Mouse (Mus musculus) lung, adult 2 months (tissue): Measurements from ENCODE around the gene Usp35. TPM values are rescaled to one million over a fixed set of nuclear protein-coding genes. Genes with fewer than 3 reads are reported as not detected.
A peak's percentile ranks its signal among the peaks of the same experiment; 100 is the strongest.

Experiments used
- DNase-seq: peaks from one replicate; pipeline ENCODE4 v3.0.0; 2022
- H3K4me1 ChIP-seq: fragments of 200-500 bp; 2 replicates; pipeline ENCODE4 v1.6.1; 2011; ENCODE audit warnings: low read length; ENCODE audit not compliant: control insufficient read depth, insufficient read depth
- H3K4me3 ChIP-seq: fragments of 200-500 bp; replicated peaks from 2 replicates; pipeline ENCODE3; 2011; ENCODE audit warnings: low read depth, mild to moderate bottlenecking, control low read depth, low read length; ENCODE audit errors: extremely low read depth
- CTCF ChIP-seq: fragments of 200-500 bp; IDR thresholded peaks from 2 replicates; pipeline ENCODE4 v1.5.1; 2011; ENCODE audit warnings: mild to moderate bottlenecking, low read length, control low read depth; ENCODE audit not compliant: insufficient read depth
- POLR2A ChIP-seq: fragments of 200-500 bp; IDR thresholded peaks from 2 replicates; pipeline ENCODE4 v1.6.1; 2011; ENCODE audit warnings: low read depth, mild to moderate bottlenecking, control low read depth, low read length, borderline replicate concordance; ENCODE audit errors: extremely low read depth
- WGBS: fragments of 180-500 bp; shearing (Covaris S2); methylation state at CpG from one replicate; pipeline ENCODE4 v1.1.7; 2018; 5-methylcytosine and 5-hydroxymethylcytosine counted together
- polyA plus RNA-seq: library from polyadenylated mRNA; depleted of rRNA; stranded (reverse); fragments of >200 nt; gene quantifications from 2 replicates; pipeline ENCODE4 v1.2.3, GENCODE M21; 2012

The Usp35 gene
- polyA plus RNA-seq, 1 experiment: 9.2 TPM

- WGBS: 85% methylated on average over 4 of the region's 4 CpGs
- TF ChIP-seq CTCF (no peak), POLR2A (no peak)
- H3K4me1 ChIP-seq: no peaks in the 10 kb centered on the region
- DNase-seq: no peak
- H3K4me3 ChIP-seq: no peak overlapping the region
Observed at GRCm38 (mm10) chr7:97309461-97310340, 22.1 kb downstream of the Usp35 start.

GRCm38 (mm10) chr7:97307546-97307945, 24.3 kb downstream of the Usp35 start:
- no peak for DNase-seq
- 93% methylated on average over 1 of the region's 1 CpGs for WGBS

GRCm38 (mm10) chr7:97306813-97307212, 25.0 kb downstream of the Usp35 start:
- Histone ChIP-seq H3K4me1 (no peaks in the 10 kb centered on the region), H3K4me3 (no peak overlapping the region)
- no peak for DNase-seq
- 98% methylated on average over 2 of the region's 2 CpGs for WGBS
- TF ChIP-seq POLR2A: no peak
- TF ChIP-seq CTCF: no peak

More at GRCm38 (mm10) chr7:97307546-97307945, 24.3 kb downstream of the Usp35 start:
- Histone ChIP-seq H3K4me1 (no peaks in the 10 kb centered on the region), H3K4me3 (no peak overlapping the region)
- TF ChIP-seq CTCF: no peak
- TF ChIP-seq POLR2A: no peak

DNA sequence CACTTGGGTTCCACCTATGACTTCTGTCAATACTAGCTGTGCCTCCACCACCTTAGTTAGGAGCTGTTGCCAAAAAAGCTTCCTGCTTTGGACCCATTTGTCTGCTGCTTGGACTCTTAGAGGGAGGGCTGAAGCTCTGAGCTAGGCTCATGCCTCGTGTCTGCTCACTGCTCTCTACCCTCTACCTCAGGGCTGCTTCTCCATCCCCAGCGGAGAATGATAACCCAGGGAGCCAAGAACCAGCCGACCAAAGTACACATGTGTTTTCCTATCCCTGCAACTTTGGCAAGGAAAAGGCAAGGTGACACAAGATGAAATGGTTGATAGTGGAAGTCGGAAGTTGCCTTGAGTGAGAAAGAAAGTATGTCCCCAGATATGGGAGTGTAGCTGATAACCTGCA, 26.6 kb downstream of the Usp35 start:
- peak; percentile 0 for DNase-seq
- 79% methylated on average over 4 of the region's 4 CpGs for WGBS
- Histone ChIP-seq H3K4me1 (no peaks in the 10 kb centered on the region), H3K4me3 (no peak overlapping the region)
- TF ChIP-seq POLR2A (no peak), CTCF (no peak)

DNA sequence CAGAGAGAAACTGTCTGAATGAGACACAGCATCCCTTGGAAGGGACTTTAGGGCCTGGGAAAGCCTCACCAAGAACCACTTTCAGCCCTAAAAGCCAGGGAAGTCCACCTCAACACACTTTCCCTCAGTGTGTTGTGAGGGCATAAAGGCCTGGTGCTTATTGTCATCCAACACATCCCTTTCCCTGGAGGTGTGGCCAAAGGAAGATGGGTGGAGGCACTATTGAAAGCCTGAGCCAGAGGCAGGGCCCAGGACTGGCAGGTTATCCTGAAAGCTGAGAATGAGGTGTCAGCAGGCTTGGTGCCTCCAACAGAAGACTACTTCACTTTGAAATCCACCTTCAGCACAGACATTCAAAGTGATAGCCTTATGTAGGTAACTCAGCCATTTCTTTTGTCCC, 27.3 kb downstream of the Usp35 start:
- DNase-seq: peak; percentile 3
- Histone ChIP-seq H3K4me1 (no peaks in the 10 kb centered on the region), H3K4me3 (no peak overlapping the region)
- TF ChIP-seq POLR2A: no peak
- no peak for TF ChIP-seq CTCF

DNA sequence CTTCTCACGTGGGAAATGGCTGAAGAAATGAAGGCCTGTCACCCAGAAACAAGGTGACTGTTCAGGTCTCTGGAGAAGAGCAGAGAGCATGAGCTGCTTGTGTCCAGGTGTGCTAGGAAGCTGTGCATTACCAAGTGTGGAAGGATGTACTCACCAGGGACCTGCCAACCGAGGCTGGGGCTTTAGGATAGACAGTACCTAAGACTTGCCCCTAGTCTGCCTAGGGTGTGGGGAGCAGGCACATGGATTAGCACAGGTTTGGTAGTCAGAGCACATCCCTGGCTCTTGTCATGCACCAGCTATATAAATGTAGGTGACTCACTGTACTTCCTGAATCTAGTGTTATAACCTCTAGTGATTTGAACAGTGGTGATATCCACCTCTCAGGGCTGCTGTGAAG, 28.2 kb downstream of the Usp35 start:
- no peak for TF ChIP-seq CTCF
- no peak for TF ChIP-seq POLR2A
- DNase-seq: peak; percentile 1
- Histone ChIP-seq H3K4me1 (no peaks in the 10 kb centered on the region), H3K4me3 (no peak overlapping the region)
- 79% methylated on average over 2 of the region's 2 CpGs for WGBS

DNA sequence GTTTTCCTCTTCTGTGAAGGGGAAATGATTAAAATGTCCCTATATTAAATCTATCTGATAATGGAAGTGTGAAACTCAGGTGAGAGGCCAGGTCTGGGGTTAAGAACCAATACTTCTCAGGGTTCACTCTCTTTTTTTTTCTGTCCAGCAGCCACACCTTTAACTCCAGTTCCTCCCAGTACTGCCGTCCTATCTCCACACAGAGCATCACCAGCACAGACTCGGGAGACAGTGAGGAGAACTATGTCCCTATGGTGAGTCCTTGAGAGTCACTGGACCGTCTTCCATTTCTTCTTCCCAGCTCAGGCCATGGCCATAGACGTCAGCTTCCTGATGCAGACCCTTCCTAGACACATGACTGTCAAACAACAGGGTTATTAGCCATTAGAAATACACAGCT, 28.9 kb downstream of the Usp35 start:
- H3K4me3 ChIP-seq: no peak overlapping the region
- TF ChIP-seq POLR2A (no peak), CTCF (no peak)
- WGBS: 87% methylated on average over 4 of the region's 4 CpGs
- DNase-seq: no peak
- H3K4me1 ChIP-seq: no peaks in the 10 kb centered on the region

DNA sequence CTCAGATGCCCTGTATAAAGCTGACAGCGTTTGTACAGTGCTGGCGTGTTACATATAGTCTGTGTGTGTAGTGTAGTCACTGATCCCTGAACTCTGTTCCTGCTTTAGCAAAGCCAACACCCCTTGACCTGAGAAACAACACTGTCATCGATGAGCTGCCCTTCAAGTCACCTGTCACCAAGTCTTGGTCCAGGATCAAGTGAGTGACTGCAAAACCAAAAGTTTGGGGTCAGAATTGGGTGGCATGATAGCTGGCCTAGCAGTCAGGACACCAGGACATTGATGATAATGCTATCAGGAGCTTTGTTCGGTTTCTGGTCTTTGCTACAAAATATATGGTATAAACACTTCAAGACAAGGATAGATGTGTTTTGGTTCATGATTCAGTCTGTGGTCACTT, 29.6 kb downstream of the Usp35 start:
- Histone ChIP-seq H3K4me1 (no peaks in the 10 kb centered on the region), H3K4me3 (no peak overlapping the region)
- 83% methylated on average over 4 of the region's 4 CpGs for WGBS
- no peak for DNase-seq
- TF ChIP-seq POLR2A (no peak), CTCF (no peak)

GRCm38 (mm10) chr7:97301321-97301720, 30.5 kb downstream of the Usp35 start:
- H3K4me1 ChIP-seq: no peaks in the 10 kb centered on the region
- peak; percentile 1 for DNase-seq
- WGBS: 86% methylated on average over 8 of the region's 8 CpGs
- H3K4me3 ChIP-seq: no peak overlapping the region
- no peak for TF ChIP-seq POLR2A
- TF ChIP-seq CTCF: no peak

GRCm38 (mm10) chr7:97300914-97301313, 30.9 kb downstream of the Usp35 start:
- DNase-seq: no peak
- Histone ChIP-seq H3K4me1 (no peaks in the 10 kb centered on the region), H3K4me3 (no peak overlapping the region)
- TF ChIP-seq POLR2A (no peak), CTCF (no peak)
- WGBS: 82% methylated on average over 2 of the region's 2 CpGs
